Mouse (Mus musculus): ENCODE data around the gene Msgn1.

- TF ChIP-seq CTCF (IDR thresholded peaks at IDR 0.05; ENCODE audit: low read depth, low read length) (no peak), EP300 (IDR thresholded peaks at IDR 0.05; ENCODE audit: insufficient read depth, low read depth, low read length) (no peak)
Measured at GRCm38 (mm10) chr12:11250322-11250721, 41.5 kb upstream of the Msgn1 start.
